Mouse (Mus musculus) NIH3T3 (cell line): ENCODE measurements around the gene Arf5.
A peak's percentile ranks its signal among the peaks of the same experiment; 100 is the strongest.

Source experiments
- DNase-seq: peaks from one replicate; pipeline ENCODE4 v3.0.0-alpha.2; 2012; ENCODE audit warnings: low read depth

Arf5 gene

DNA sequence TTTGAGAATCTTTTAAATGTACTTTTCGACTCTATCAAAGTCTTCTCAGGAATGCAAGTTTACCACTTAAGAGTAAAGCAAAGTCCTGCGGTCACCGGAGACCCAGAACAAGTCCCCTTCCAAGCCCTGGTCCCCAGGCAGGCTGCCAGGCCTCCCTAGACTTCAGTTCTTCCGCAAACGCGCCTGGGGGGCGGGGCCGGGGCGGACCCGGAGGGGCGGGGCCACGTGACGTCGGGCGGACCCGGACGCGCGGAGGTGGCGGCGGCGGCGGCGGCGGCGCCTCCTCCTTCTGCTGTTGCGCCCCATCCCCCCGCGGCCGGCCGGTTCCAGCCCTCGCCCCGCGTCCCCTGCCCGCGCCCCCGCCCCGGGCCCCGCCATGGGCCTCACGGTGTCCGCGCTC is at the start of gene Arf5:
Gene Arf5, plus strand, starts transcription at position 248 of the 400 bp plus-strand sequence.
- peak; percentile 97 for DNase-seq

DNA sequence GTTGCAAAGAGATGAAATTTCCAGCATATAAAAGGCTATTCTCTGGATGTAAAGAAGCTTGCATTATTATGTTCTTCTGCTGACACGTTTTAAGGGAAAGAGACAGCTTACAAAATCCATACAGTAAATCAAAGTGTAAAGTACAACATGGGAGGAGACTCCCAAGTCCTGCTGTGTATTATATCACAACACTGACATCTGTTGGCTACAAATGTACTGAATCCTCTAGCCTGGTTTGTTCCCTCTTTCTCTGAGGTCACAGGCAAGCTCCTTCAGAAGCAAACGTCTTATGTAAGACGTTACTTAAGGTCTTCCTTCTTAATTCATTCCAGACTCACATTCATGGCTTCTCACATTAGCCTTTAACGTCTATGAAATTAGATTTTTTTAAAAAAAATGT is 41.4 kb upstream of the Arf5 start:
- peak; percentile 54 for DNase-seq

DNA sequence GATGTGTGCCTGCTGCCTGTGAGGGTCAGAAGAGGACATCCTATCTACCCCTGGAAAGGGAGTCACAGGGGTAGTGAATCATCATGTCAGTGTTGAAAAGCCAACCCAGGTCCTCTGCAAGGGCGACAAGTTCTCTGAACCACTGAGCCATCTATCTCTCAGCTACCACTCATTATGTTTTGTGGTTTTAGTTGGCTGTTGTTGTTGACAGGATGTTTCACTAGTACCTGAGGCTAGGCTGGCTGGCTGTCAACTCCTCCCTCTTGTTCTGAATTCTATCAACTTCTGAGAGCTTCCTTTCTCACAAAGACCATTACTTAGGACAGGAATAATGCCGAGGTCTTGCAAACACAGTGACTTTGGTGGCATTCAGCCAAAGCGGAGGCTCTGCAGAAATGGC is 38.2 kb upstream of the Arf5 start:
- DNase-seq, result no peak

DNA sequence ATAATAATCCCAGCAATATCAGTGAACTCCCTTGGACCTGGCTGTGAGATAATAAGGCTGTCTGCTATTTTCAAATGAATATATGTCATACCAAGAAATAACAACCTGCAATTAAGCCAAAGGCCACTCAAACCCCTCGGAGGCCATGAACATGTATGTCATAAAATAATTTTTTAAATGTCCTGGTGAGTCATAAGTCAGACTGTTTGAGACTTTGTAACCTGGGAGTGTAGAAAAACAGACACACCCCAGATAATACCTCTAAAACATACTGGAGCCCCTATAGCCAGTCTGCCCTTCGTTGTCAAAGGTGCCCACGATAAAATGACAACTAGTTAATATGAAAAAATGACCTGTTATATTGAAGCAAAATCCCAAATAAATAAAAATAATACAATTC is 34.3 kb upstream of the Arf5 start:
- DNase-seq, result no peak

DNA sequence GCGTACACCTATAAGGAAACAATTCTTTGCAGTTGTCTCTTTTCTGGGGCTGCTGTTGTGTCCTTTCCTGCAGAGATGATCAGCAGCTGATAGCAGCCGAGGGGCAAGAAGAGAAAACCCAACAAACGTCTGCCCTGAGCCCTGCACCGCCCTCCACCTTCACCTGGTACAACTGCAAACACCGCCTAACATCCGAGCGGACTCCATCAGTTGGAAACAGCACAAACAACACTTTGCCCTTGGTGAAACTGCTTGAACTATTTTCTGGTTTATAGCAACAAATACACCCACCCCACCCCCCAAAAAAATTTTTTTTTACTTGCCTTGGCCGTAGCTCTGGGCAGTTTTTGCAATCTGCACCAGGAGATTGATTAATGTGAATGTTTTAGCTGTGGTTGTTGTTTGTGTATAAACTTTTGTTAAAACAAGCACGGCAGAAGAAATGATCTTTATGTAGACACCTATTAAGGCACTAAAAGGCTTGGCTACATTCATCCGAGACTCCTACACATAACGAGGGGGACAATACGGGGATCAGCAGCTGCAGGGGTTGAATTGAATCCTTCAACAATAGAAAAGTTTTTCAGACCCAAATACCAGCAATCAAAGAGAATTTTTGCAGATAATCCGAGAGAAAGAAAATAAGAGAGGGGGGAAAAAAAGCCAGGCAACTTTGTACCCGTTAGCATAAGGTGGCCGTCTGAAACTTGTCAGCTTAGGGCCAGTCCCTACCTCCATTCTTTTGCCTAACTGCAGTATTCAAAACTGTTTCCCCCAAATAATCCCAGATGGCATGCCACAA is 27.1 kb upstream of the Arf5 start:
- no peak for DNase-seq

DNA sequence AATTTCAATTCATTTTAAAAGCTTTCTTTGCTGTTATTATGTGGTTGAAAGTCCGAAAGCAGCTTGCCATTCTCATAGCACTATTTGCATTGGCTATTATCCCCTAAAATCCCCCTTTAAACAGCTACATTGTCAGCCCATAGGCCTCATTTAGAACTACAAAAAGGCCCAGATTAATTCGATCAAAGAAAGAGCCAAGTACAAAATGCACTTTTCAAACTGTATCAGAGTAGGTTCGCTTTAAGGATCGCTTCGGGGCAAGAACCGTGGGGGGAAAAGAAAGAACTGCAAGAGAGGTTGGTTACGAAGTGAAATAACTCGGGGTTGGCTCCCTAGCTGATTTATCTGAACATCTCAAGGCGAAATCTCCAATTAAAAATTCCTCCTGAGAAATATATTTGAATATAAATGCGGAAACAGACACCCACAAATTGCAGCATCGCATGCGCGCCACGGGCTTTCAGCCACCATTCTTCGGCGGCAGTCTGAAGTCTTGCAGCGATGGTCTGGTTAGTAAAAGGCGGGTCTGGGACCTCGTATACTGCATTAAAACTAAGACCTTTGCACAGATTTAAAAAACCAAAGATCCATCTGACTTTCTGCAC is 26.4 kb upstream of the Arf5 start:
- DNase-seq, result no peak

DNA sequence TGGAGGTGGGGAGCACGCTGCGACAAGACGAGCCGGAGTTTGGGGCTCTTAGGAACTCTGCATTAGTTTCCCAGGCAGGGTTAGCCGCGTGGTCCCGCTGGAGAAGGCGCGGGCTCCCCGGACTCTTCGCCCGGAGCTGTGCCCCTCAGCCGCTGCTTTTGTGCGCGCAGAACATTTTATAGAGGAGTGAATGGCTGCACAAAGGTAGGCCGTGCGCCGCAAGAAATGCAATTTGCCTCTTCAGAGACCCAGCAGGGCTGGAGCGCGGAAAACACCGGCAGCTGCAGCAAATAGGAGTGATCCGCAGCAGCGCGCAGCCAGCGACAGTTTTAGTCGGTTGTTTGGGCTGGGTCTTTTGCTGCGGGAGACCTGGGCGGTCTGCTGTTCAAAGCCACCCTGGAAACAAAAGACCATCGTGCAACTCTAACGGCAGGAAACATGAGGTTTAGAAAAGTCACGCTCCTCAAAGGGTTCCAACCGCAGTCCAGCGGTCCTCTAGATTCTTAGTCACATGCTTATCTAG is 25.6 kb upstream of the Arf5 start, which contains the start of gene Zfp800:
Gene Zfp800, minus strand, starts transcription at position 325 of the 523 bp plus-strand sequence.
- DNase-seq, result no peak

DNA sequence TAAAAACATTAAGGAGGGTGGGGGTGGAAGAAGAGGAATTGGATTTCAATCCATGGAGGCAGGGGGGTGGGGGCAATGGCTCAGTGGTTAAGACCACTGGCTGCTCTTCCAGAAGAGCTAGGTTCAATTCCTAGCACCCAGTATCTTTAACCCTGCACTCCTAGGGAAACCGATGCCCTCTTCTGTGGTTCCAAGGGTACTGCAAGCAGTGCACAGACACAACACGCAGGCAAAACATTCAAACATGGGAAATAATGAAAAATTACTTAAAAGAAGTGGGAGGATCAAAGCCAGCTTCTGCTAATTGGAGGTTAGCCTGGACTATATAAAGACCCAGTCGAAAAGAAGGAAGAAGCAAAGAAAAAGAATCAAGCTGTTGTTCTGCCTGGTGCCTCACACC is 24.6 kb upstream of the Arf5 start:
- no peak for DNase-seq

DNA sequence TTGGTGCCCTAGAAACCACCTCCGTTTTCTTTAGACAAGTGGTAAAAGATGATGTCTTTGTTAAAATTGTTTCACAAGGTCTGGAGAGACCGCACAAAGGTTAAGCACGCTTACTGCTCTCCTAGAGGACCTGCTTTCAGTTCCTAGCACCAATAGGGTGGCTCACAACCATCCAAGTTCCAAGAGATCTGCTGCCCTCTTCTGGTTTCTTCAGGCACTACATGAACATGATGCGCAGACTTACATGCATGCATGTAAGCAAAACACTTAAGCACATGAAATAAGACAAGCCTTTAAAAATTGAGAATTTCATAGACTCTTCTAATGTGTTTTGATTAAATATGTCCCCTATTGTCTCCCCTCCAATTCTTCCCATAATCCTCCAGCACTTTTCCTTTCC is 23.6 kb upstream of the Arf5 start:
- DNase-seq, result peak; percentile 38

DNA sequence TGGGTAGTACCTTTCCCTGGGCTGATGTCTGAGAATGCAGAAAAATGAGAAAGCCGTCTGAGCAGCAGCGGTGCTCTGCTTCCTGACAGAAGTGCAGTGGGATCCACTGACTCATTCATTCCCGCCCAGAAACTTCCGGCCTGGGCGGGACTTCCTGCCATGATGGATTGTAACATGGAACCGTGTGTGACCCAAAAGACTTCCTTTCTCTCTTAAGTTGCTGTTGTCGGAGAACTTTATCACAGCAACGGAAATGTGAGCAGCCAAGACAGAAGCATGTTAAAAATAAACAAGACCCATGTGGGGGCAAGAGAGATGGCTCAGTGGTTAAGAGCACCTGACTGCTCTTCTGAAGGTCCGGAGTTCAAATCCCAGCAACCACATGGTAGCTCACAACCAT is 13.3 kb upstream of the Arf5 start:
- DNase-seq, result no peak

DNA sequence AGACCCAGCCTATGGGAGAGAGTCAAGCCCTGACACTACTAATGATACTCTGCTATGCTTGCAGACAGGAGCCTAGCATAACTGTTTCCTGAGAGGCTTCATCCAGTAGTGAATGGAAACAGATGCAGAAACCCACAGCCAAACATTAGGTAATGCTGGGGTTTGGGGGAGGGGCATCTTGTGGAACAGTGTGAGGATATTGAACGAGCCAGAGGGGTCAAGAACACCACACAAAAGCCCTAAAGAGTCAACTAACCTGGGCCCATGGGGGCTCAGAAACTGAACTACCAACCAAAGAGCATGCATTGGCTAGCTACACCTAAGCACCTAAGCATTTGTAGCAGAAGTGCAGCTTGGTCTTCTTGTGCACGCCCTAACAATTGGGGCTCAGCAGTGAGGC is 12.1 kb upstream of the Arf5 start:
- DNase-seq, result peak; percentile 44

DNA sequence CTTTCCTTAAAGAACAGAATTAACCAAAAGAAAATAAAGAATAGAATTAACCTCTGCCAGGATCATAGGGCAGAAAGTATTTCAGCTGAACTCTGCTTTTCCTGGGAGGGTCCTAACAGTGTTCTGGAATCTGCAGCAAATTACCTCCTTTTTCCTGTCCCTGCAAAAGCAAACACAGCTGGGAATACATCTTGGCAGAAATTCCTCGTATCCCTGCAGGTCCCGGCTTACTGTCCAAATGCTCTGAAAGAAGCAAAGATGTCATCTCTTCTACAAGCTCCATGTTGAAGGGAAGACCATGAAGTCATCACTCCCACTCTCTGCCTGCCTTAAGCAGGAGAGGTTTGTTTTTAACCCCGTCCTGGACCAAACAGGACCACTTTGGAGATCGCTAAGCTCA is 6.4 kb upstream of the Arf5 start:
- DNase-seq, result no peak

DNA sequence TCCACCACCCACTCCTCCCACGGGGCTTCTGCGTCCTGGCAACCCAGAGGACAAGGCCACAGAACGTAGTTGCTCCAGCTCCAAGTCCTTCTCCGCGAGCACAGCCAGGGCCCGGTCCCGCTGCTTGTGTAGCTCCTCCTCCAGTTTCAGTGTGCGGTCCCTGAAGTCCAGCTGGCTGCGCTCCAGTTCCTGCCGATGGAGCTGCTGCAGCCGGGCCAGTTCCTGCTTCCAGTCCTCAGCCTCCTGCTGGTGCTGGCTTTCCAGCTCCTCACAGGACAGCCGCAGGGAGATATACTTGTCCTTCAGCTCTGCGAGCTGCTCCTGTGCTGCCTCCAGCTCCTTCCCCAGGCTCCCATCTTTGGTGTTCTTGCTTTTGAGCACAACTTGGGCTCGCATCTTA is 4.9 kb upstream of the Arf5 start:
- DNase-seq, result no peak

DNA sequence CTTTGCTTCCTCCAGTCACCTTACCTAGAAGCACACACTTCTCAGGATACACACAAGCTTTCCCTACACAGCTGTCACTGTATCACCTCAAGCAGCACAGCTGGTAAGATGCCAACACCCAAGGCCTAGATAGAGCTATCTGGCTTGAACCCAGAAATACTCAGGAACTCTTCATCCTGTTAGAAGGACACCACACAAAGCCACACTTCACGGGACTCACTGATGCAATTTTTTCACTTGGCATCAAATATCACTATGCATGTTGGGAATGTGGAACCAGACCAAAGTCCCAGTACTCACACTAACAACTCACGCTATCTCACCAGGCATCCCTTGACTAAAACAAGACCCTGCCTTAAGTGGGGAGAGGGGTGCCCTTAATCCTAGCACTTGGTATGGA is 3.7 kb upstream of the Arf5 start:
- peak; percentile 36 for DNase-seq

DNA sequence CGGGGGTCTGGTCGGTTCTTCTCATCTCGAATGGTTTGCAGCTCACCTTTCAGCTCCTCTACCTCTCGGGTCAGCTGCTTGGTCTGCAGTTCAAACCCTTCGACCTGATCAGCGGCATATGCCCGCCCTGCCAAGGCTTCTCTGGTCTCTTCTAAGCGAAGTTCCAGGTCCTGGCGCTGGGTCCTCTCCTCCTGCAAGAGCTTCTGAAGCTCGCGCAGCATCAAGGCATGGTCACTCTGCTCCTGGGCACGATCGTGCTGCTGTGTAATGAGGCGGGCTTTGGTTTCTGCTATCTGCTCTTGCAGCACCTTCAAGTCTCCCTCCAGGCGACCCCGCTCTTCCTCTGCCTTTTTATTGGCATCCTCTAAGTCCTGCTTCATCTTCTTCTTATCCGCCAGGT is 3.0 kb upstream of the Arf5 start:
- peak; percentile 22 for DNase-seq

DNA sequence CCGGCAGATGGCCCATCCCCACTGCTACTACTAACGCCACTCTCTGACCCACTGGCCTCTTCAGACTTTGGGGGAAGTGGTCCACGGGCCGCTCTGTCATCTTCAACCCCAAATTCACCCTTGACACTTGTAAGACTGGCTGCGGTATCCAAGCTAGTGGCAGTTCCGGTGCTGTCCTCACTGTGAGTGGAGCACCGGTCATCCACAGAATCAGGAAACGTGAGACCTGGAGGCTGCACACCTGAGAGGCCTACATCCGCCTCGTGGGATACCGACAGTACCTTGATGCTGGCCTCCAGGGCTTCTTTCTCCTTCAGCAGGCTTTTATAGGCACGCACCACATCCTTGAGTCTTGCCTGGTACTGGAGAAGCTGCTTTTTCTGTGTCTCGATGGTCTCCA is 2.5 kb upstream of the Arf5 start:
- DNase-seq, result no peak

DNA sequence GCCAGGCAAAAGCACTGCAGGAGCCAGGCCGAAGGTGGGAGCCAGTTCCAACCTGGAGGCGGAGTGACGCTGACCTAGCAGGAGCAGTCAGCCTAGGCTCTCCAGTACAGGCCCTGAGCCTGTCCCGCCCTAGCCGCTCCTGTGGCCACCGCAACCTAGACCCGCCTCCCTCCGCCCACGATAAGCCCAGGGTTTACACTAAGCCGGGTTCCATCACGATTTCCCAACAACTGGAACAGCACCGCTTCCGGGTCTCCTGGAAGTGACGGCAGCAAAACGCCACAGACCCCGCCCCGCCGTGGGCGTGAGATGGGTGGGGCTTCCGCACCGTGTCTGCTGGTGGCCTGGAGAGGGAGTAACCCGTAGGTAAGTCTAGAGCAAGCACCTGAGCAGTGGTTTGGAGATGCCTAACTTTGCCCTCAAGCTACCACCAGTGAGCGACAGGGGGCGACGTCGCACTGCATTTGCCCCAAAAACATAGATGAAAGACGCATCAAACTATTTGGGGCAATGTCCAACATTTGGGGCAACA is 1.8 kb upstream of the Arf5 start:
- peak; percentile 99 for DNase-seq

DNA sequence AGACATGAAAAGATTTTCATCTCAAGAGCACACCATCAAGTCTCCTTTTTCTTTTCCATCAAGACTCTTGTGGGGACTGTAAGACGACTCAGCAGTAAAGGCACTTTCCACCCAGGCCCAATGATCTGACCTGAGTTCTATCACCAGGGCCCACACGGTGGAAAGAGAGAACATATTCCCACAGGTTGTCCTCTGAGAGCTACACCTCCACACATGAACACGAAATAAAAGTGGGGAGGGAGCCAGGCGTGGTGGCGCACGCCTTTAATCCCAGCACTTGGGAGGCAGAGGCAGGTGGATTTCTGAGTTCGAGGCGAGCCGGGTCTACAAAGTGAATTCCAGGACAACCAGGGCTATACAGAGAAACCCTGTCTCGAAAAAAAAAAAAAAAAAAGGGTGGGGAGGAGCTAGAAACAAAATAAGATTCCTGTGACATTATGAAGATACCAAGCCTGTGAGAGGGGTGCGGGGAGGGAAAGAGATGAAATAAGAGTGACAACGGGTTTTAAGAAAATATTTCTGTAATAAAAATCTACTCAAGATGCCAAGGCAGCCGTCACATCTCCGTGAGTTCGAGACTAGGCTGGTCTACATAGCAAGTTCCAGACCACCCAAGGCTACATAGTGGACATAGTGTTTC is 589 bp upstream of the Arf5 start:
- no peak for DNase-seq

DNA sequence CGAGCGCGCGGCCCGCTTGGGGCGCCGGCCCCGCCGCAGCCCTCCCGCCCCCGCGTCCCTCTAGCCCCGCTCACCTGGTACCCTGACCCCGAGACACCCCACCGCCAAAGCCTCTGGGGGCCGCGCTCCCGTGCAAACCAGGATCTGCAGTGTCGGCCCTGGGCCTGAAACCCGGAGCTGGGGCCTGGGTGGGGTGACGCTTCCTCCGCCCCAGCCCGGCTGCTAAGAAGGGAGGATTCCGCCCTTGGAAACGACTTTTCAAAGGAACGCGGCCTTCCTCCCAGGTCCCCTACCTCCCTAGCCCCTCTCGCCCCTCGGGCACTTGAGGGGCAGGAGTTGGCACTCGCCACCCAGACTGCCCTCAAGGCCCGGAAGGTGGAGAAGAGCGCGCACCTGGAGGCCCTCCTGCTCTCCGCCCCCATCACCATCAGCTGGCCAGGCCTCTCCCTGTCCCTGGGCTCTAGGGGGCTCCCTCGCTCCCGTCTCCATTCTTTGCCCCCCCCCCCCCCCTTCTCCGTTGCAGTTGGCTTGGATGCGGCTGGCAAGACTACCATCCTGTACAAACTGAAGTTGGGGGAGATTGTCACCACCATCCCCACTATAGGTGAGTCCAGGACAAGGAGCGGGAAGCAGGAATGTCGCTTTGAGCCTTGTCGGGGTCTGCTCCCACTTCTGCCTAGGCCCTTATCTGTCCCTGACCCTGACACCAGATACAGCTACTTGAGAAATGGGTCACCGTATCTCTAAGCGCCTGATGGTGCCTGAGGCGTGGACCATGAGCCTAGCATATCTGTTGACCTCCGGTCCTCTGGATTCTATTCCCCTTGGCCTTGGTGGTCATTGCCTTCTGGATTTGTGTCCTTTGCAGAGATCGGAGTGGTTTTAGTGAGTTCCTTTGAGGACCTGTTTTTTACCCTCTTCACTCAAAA is 671 bp downstream of the Arf5 start:
- DNase-seq, result peak; percentile 86

DNA sequence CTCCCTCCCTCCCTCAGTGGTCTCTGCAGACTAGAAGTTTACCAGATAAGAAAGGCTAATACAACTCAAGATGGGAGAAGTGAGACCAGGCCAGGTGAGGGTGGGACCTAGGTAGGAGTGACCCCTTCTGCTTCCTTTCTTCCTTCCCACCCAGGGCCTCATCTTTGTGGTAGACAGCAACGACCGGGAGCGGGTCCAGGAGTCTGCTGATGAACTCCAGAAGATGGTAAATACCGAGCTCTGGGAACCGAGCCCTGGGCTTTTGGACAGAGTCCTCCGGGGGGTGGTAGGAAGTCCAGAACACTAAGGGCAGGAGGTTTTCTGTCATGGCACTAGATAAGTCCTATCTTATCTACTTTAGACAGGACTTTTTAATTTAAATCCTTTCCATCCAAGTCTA is 1.7 kb downstream of the Arf5 start:
- DNase-seq, result no peak

DNA sequence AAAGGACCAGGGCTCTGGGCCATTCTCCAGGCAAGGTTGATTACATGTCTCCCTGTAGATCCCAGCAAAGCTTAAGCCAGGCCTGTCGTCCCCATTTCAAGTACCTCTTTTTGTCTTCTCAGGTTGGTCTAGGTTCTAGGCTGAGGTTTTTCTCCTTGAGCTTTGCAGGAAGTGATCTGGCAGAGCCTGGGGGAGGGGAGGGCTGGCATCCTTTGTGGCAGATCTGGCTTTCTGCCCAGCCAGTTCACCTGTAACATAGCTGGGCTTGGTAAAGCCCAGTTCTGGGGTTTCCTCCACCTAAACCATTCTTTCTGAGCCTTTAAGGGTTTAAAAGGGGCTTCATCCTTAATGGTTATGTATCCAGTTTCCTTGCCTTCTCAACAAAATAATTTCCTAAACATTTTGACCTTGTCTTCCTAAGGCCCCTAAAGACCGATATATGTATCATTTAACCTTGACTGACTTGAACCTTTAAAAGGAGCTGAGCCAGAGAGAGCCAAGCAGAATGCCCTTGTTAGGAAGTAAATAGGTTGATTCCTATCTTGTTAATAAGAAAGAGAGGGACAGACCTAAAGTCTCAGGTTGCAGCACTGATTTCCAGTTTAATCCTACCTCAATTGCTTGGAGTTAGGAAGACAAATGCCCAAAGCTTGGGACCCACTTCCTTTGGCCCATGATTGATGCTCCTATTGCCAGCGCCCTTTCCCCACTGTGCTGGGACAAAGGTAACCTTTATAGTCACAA is 3.9 kb downstream of the Arf5 start, which contains the start of gene Fscn3:
Gene Fscn3, plus strand, starts transcription at position 694 of the 744 bp plus-strand sequence.
- DNase-seq, result no peak
